Mouse (Mus musculus): ENCODE data around the gene Fbxw8.

The Fbxw8 gene

DNA sequence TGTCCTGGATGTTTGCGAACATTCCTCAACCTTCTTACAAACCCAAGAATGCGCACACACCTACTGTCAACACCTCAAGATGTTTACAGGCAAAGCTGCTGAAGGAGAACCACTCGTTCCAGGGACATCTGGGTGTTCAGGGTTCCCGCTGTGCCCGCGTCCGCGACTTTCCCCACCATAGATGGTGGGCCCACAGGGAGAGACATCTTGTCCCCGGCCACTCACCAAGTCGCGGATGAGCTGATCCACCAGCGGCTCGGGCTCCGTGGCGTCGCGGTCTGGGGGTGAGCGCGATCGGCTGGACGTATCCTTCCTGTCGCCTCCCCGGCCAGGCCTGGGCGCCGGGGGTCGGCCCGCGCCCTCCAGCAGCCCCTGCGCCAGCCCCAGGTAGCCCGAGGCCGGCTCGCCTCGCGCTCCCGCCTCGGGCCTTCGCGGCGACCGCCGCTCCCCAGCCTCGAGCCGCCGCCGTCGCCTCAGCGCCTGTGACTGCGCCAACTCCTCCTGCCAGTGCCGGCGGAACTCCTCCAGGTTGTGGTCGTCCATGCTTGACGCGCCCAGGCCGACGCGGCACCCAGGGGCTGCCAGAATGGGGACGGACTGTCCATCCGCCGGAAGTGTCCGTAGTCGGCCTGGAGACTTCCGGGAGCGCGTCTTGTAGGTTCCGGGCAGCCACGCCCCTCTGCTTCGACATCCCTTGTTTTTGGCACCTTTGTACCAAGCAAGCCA, at the start of gene Fbxw8:
Gene Fbxw8 (minus strand): TSS at position 626 of the 726 bp plus-strand sequence.
- peak; percentile 96 for DNase-seq (ENCODE audit: low spot score)

GRCm38 (mm10) chr5:118204675-118205440, 49.6 kb upstream of the Fbxw8 start:
- no peak for DNase-seq (ENCODE audit: low spot score)

DNA sequence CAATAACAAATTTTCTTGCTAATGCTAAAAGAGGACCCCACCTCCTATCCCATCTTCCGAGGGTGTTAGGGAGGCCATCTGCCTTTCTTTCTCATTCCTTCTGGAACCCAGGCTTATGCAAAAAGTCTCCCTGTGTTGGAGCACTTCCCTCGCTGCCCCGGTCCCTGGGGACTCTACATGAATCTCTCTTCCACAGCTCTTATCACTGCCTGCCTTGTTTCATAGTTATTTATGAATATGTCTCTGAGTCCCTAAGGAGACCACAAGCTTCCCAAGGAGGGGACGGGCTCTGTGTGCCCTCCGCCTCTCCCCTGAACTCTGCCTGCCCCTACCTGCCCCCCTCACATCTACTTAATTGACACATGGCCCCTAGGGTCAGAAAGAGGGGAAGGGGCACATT, 44.4 kb upstream of the Fbxw8 start:
- no peak for DNase-seq (ENCODE audit: low spot score)

- no peak for DNase-seq (ENCODE audit: low spot score)
These were observed 42.2 kb upstream of the Fbxw8 start for GRCm38 (mm10) chr5:118197421-118197820.

DNA sequence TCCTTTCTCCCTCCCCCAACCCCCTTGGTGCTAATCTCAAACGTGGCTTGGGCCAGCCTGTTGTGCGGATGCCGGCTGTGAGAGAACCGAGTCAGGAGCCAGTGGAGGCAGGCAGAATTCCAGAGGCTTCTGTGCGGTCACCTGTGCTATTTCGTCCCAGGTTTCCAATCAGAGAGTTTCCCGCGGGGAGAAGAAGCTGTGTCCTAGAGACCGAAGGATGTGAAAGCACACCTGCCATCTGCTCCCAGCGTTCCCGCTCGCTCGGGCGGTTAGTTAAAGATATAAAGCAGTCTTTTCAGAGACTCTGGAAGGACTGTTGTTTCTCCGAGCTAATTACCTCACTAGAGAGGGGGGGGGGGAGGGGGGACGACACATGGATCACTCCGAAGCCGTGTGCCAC, 37.0 kb upstream of the Fbxw8 start:
- DNase-seq (ENCODE audit: low spot score) = no peak

DNA sequence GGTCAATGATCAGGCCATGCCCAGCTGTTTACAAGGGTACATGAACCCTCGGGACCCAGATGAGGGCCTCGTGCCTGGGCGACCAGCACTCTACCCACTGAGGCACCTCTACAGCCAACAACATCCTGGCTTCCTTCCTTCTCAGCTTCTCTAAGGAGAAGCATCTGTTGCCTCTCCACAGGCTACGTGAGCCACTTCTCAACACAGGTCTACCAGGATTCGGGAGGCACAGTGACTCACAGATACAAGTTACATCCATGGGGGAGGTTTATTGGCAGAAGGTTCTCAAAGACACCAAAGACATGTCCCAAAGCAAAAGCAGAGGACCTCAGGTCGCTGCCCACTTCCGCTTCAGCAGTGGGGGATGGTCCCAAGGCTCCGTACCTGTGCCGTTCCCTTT, 35.2 kb upstream of the Fbxw8 start:
- DNase-seq (ENCODE audit: low spot score) = no peak

- DNase-seq (ENCODE audit: low spot score) = no peak
These were observed 33.1 kb upstream of the Fbxw8 start for GRCm38 (mm10) chr5:118188356-118188755.

GRCm38 (mm10) chr5:118186903-118187633, 31.8 kb upstream of the Fbxw8 start:
- no peak for DNase-seq (ENCODE audit: low spot score)

GRCm38 (mm10) chr5:118177640-118178039, 22.4 kb upstream of the Fbxw8 start:
- DNase-seq (ENCODE audit: low spot score) = no peak

GRCm38 (mm10) chr5:118175137-118175536, 19.9 kb upstream of the Fbxw8 start:
- DNase-seq (ENCODE audit: low spot score) = no peak

DNA sequence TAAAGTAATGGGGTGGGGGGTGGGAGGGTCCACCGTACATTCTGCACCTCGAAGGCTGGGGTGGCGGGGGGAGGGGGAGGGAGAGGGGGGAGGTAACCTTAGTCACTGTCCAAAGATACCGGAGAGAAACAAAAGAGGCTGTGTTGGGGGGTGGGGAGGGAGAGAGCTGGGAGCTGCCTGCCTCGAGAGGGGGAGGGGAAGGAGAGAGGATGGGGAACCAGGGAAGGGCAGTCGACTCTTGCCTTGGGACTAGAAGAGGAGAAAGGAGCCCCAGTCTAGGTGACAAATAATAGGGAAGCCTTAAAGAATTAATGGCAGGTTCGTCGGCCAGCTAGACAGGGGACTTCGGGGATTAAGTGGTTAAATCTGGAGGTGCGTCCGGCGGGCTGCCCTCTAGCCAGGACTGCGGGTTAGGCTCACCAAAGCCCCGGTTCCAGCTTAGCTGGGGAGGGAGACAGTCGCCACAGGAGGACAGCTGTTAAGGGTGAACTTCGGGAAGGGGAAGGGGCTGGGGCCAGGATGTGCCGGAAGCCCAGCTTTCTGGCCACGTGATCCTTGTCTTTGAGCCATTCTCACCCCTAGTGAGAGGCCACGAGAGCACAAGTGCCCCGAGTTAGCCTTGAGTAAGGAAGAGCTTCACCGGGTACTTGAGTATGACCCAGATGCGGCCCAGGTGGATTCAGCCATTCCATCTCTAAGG, 19.2 kb upstream of the Fbxw8 start:
- no peak for DNase-seq (ENCODE audit: low spot score)

GRCm38 (mm10) chr5:118172078-118172723, 16.9 kb upstream of the Fbxw8 start:
- no peak for DNase-seq (ENCODE audit: low spot score)

DNA sequence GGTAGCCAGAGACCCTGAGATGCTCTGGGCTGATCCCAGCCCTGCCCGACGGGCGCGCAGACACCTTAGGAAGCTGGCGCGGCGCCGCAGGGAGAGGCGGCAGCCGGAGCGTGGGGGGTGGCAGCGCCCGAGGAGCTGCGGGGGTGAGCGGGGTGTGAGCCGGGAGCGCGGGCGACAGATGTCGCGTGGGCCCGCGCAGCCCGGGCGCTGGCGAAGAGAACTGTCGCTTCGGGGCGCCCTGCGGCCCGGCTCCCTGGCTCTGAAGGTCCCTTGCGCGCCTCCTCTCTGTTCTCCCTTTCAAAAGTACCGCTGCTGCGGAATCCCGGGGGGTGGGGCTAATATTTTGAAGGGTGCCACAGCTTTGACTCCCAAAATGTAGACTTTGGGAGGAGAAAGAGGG, 16.4 kb upstream of the Fbxw8 start:
- no peak for DNase-seq (ENCODE audit: low spot score)

DNA sequence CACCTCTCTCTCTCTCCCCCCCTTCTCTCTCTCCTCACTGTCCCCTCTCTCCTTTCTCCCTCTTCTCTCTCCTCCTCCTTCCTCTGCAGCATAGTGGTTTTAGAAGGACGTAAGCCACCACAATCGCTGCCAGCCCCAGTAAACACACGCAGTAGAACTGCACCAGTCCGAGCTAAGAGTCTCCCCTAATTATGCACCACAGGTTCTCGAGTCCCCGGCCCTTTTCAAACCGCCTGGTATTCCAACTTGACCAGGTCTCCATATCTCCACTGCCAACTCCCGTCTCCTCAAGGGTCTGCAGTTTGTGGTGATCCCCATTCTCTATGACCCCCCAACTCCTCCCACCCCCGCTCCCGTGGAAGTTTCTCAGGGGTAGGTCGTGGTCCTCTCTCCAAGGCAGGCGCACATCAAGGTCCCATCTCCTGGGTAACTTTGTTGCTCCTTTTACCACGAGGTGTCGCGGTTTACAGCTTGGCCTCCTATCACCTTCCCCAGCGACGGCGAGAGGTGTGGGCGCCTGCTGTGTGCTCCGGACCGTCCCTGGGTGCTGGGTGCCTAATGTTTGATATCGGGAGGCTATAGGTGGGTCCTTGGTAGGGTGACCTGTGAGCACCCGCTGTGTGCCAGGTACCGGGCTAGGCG, 15.7 kb upstream of the Fbxw8 start:
- peak; percentile 43 for DNase-seq (ENCODE audit: low spot score)

- DNase-seq (ENCODE audit: low spot score) = peak; percentile 77
These were observed 14.3 kb upstream of the Fbxw8 start for GRCm38 (mm10) chr5:118169222-118170221.

- no peak for DNase-seq (ENCODE audit: low spot score)
These were observed 12.3 kb upstream of the Fbxw8 start for GRCm38 (mm10) chr5:118167561-118167995.

- peak; percentile 45 for DNase-seq (ENCODE audit: low spot score)
These were observed 10.2 kb upstream of the Fbxw8 start for GRCm38 (mm10) chr5:118165462-118165861.

GRCm38 (mm10) chr5:118164581-118164980, 9.3 kb upstream of the Fbxw8 start, which contains the start of gene Hrk:
Gene Hrk (plus strand): TSS chr5:118164648.
- DNase-seq (ENCODE audit: low spot score) = no peak

- DNase-seq (ENCODE audit: low spot score) = no peak
These were observed 5.4 kb upstream of the Fbxw8 start for GRCm38 (mm10) chr5:118160691-118161090.

GRCm38 (mm10) chr5:118156976-118157375, 1.7 kb upstream of the Fbxw8 start:
- peak; percentile 87 for DNase-seq (ENCODE audit: low spot score)

All from MN1 (cell line).